Mouse (Mus musculus) spleen, postnatal 14 days (tissue): Measurements from ENCODE around the gene Pard3.

ENCODE experiments used
- DNase-seq, 2 experiments: peaks; one replicate each; pipeline ENCODE4 v3.0.0; 2021 to 2022; ENCODE audit warnings: low spot score in 2 of 2

Gene Pard3

GRCm38 (mm10) chr8:127063551-127064360 lies at the start of gene Pard3:
Gene Pard3, plus strand, starts transcription at chr8:127063893.
- no peak for DNase-seq

- DNase-seq, result no peak
Observed at GRCm38 (mm10) chr8:127021830-127022229, 41.9 kb upstream of the Pard3 start.

- DNase-seq, result no peak
Observed at GRCm38 (mm10) chr8:127025256-127025717, 38.4 kb upstream of the Pard3 start.

GRCm38 (mm10) chr8:127025775-127026174 lies 37.9 kb upstream of the Pard3 start:
- no peak for DNase-seq

GRCm38 (mm10) chr8:127031476-127031875 lies 32.2 kb upstream of the Pard3 start:
- no peak for DNase-seq

- no peak for DNase-seq
Observed at GRCm38 (mm10) chr8:127038928-127039327, 24.8 kb upstream of the Pard3 start.

- no peak for DNase-seq
Observed at GRCm38 (mm10) chr8:127049996-127050395, 13.7 kb upstream of the Pard3 start.

GRCm38 (mm10) chr8:127052132-127052531 lies 11.6 kb upstream of the Pard3 start:
- DNase-seq, result no peak

- DNase-seq, result no peak
Observed at GRCm38 (mm10) chr8:127055081-127055480, 8.6 kb upstream of the Pard3 start.

- no peak for DNase-seq
Observed at GRCm38 (mm10) chr8:127058759-127059158, 4.9 kb upstream of the Pard3 start.

- DNase-seq, result no peak
Observed at GRCm38 (mm10) chr8:127059826-127060225, 3.9 kb upstream of the Pard3 start.

GRCm38 (mm10) chr8:127064361-127065112 lies 844 bp downstream of the Pard3 start:
- DNase-seq, result no peak

GRCm38 (mm10) chr8:127065113-127065473 lies 1.4 kb downstream of the Pard3 start:
- DNase-seq, result no peak

GRCm38 (mm10) chr8:127065791-127066190 lies 2.1 kb downstream of the Pard3 start:
- DNase-seq, result no peak

- no peak for DNase-seq
Observed at GRCm38 (mm10) chr8:127066501-127066900, 2.8 kb downstream of the Pard3 start.

- no peak for DNase-seq
Observed at GRCm38 (mm10) chr8:127068719-127069118, 5.0 kb downstream of the Pard3 start.

GRCm38 (mm10) chr8:127070225-127070624 lies 6.5 kb downstream of the Pard3 start:
- DNase-seq, result no peak

GRCm38 (mm10) chr8:127073052-127073618 lies 9.4 kb downstream of the Pard3 start:
- DNase-seq, result no peak

GRCm38 (mm10) chr8:127076511-127076910 lies 12.8 kb downstream of the Pard3 start:
- DNase-seq, result no peak

GRCm38 (mm10) chr8:127079244-127079805 lies 15.6 kb downstream of the Pard3 start:
- DNase-seq, result no peak

GRCm38 (mm10) chr8:127081297-127081696 lies 17.6 kb downstream of the Pard3 start:
- no peak for DNase-seq

GRCm38 (mm10) chr8:127082486-127082885 lies 18.8 kb downstream of the Pard3 start:
- DNase-seq, result no peak
